Mouse (Mus musculus): Measurements from ENCODE around the gene Gli2.
A peak's percentile ranks its signal among the peaks of the same experiment; 100 is the strongest.

Gli2 gene

GRCm38 (mm10) chr1:118994482-118995105 lies 58.8 kb downstream of the Gli2 start:
- DNase-seq (ENCODE audit: low spot score), result no peak

- DNase-seq (ENCODE audit: low spot score), result no peak
These were observed 59.6 kb downstream of the Gli2 start for GRCm38 (mm10) chr1:118993775-118994174.

- no peak for DNase-seq (ENCODE audit: low spot score)
These were observed 65.1 kb downstream of the Gli2 start for GRCm38 (mm10) chr1:118988331-118988730.

GRCm38 (mm10) chr1:118987538-118987937 lies 65.9 kb downstream of the Gli2 start:
- DNase-seq (ENCODE audit: low spot score), result no peak

GRCm38 (mm10) chr1:118983389-118983788 lies 70.0 kb downstream of the Gli2 start:
- DNase-seq (ENCODE audit: low spot score), result peak; percentile 38

- peak; percentile 21 for DNase-seq (ENCODE audit: low spot score)
These were observed 70.6 kb downstream of the Gli2 start for GRCm38 (mm10) chr1:118982805-118983211.

- peak; percentile 36 for DNase-seq (ENCODE audit: low spot score)
These were observed 71.2 kb downstream of the Gli2 start for GRCm38 (mm10) chr1:118981943-118982804.

GRCm38 (mm10) chr1:118980636-118981035 lies 72.8 kb downstream of the Gli2 start:
- no peak for DNase-seq (ENCODE audit: low spot score)

GRCm38 (mm10) chr1:118976596-118976995 lies 76.8 kb downstream of the Gli2 start:
- DNase-seq (ENCODE audit: low spot score), result no peak

- DNase-seq (ENCODE audit: low spot score), result no peak
These were observed 78.0 kb downstream of the Gli2 start for GRCm38 (mm10) chr1:118975376-118975775.

GRCm38 (mm10) chr1:118970068-118970467 lies 83.4 kb downstream of the Gli2 start:
- DNase-seq (ENCODE audit: low spot score), result no peak

GRCm38 (mm10) chr1:118969409-118969808 lies 84.0 kb downstream of the Gli2 start:
- no peak for DNase-seq (ENCODE audit: low spot score)

GRCm38 (mm10) chr1:118968661-118969179 lies 84.7 kb downstream of the Gli2 start:
- DNase-seq (ENCODE audit: low spot score), result no peak

- no peak for DNase-seq (ENCODE audit: low spot score)
These were observed 85.4 kb downstream of the Gli2 start for GRCm38 (mm10) chr1:118967976-118968375.

- no peak for DNase-seq (ENCODE audit: low spot score)
These were observed 86.1 kb downstream of the Gli2 start for GRCm38 (mm10) chr1:118967281-118967680.

- DNase-seq (ENCODE audit: low spot score), result peak; percentile 22
These were observed 94.8 kb downstream of the Gli2 start for GRCm38 (mm10) chr1:118958644-118959043.

GRCm38 (mm10) chr1:118955791-118956190 lies 97.6 kb downstream of the Gli2 start:
- DNase-seq (ENCODE audit: low spot score), result no peak

GRCm38 (mm10) chr1:118954434-118955301 lies 98.8 kb downstream of the Gli2 start:
- DNase-seq (ENCODE audit: low spot score), result peak; percentile 9

- no peak for DNase-seq (ENCODE audit: low spot score)
These were observed 100.4 kb downstream of the Gli2 start for GRCm38 (mm10) chr1:118953031-118953430.

- DNase-seq (ENCODE audit: low spot score), result no peak
These were observed 101.1 kb downstream of the Gli2 start for GRCm38 (mm10) chr1:118952318-118952717.

GRCm38 (mm10) chr1:118948407-118948806 lies 105.0 kb downstream of the Gli2 start:
- DNase-seq (ENCODE audit: low spot score), result no peak

- DNase-seq (ENCODE audit: low spot score), result no peak
These were observed 106.2 kb downstream of the Gli2 start for GRCm38 (mm10) chr1:118947221-118947620.

Data from yolk sac, embryonic 10.5 days (tissue).